In the genomic region with DNA sequence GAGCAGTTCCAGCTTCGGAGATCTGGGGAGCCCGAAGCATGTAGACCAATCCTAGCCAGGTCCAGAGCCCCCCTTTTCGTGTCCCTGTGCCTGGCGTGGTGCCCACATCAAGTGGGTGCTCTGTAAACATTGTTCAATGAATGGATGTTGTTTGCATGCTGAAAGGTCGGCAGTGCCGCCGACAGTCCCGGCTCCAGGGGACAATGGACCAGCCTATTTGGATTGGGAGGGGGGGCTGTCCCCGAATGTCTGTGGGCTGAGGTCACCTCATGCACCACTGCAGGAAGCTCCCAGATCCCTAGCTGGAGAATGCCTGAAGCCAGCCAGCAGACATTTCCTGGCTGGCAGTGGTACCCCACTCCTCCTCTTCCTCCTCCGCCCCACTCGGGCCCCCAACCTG, we compare ENCODE assay signal across 9 mouse cellular contexts. TPM values are rescaled to one million over a fixed set of nuclear protein-coding genes. Genes with fewer than 3 reads are reported as not detected.
A peak's percentile ranks its signal among the peaks of the same experiment; 100 is the strongest.
DNase-seq lines count a peak whose midpoint lies in the region; ATAC-seq and TF ChIP-seq lines count a peak whose summit lies in the region.
"Had no signal": no experiment of that assay in that cellular context is flagged by ENCODE, and none has a peak within 500 bp of the region (broad histone marks: within the 10 kb centered on the region; RNA-seq: fewer than 3 reads in every experiment).

No protein-coding gene starts in this region.

- peaks cover 7% of the 10 kb centered on the region; the same call in 1 of the 2 replicates for H3K27me3 ChIP-seq in hindbrain, embryonic 10.5 days (ENCODE audit: insufficient read depth, poor library complexity, severe bottlenecking)
- H3K27me3 ChIP-seq in hindbrain, embryonic 14.5 days (ENCODE audit: control insufficient read depth, insufficient read depth, low read length): no peaks in the 10 kb centered on the region

- no peak for TF ChIP-seq POLR2A in brain, embryonic 14.5 days (IDR thresholded peaks at IDR 0.05; ENCODE audit: borderline replicate concordance, extremely low read depth, insufficient read depth, insufficient read length, poor library complexity, severe bottlenecking)

- H3K4me1 ChIP-seq in hindbrain, embryonic 10.5 days (replicated peaks): peaks cover 14% of the 10 kb centered on the region
- 0 out of 2 replicates have a peak, but pooled peaks cover 10% of the 10 kb centered on the region for H3K4me1 ChIP-seq in hindbrain, embryonic 14.5 days (replicated peaks; ENCODE audit: control insufficient read depth, insufficient read depth, low read length)

- peak overlapping the region; percentile 73 for H3K27ac ChIP-seq in hindbrain, embryonic 10.5 days
- no peak overlapping the region for H3K27ac ChIP-seq in hindbrain, embryonic 14.5 days
- H3K27ac ChIP-seq: macrophage had no signal

- no peak overlapping the region for H3K4me3 ChIP-seq in hindbrain, embryonic 10.5 days
- no peak overlapping the region for H3K4me3 ChIP-seq in hindbrain, embryonic 14.5 days (replicated peaks; ENCODE audit: low read length)

- 58% methylated on average over 11 of the region's 11 CpGs for WGBS in hindbrain, embryonic 10.5 days
- WGBS in hindbrain, embryonic 14.5 days: 50% methylated on average over 11 of the region's 11 CpGs

- no peak overlapping the region for H3K4me2 ChIP-seq in hindbrain, embryonic 14.5 days (replicated peaks)

- ATAC-seq in hindbrain, embryonic 14.5 days (ENCODE audit: low FRiP score): no peak
- no peak for ATAC-seq in inflammation-experienced regulatory T-cells, adult 6 months

- no peak overlapping the region for H3K9ac ChIP-seq in hindbrain, embryonic 14.5 days

- no peak for DNase-seq in hindbrain, embryonic 10.5 days (ENCODE audit: low spot score)
- DNase-seq in hindbrain, embryonic 14.5 days (ENCODE audit: low spot score): no peak
- peak; percentile 79 for DNase-seq in brain, embryonic 14.5 days (ENCODE audit: low read depth)
- peak; percentile 46 to 48 for DNase-seq in heart, postnatal 10 days
- DNase-seq in lung, adult 18-20 months: peak; percentile 86 to 92
- DNase-seq in urinary bladder, postnatal 36 days (ENCODE audit: low spot score in 2 of 2): no peak
- DNase-seq in frontal cortex, adult 2 months (ENCODE audit: extremely low spot score in 1 of 2, low spot score in 1 of 2): no peak

- intact Hi-C loops in heart, postnatal 10 days (cut with DNase I): no loop called here

- no peak for TF ChIP-seq CTCF in brain, embryonic 14.5 days (IDR thresholded peaks at IDR 0.05; ENCODE audit: borderline replicate concordance, extremely low read depth, insufficient read depth, insufficient read length)

- no peaks in the 10 kb centered on the region for H3K36me3 ChIP-seq in hindbrain, embryonic 10.5 days
- no peaks in the 10 kb centered on the region for H3K36me3 ChIP-seq in hindbrain, embryonic 14.5 days (replicated peaks; ENCODE audit: control insufficient read depth, insufficient read depth)

- H3K9me3 ChIP-seq in hindbrain, embryonic 10.5 days: peaks cover 3% of the 10 kb centered on the region; the same call in 1 of the 2 replicates
- H3K9me3 ChIP-seq in hindbrain, embryonic 14.5 days (ENCODE audit: control insufficient read depth, low read length): no peaks in the 10 kb centered on the region

RNA-seq across cellular contexts. Expression of gene Lctl, which starts 22.9 kb away (rescaled TPM):
- polyA plus RNA-seq in hindbrain, embryonic 10.5 days (2016; fragmentation: Nextera tagmentation; extraction: Ambion mirVana): 0.16 TPM in 1 of 2 replicates, not detected in the other
- polyA plus RNA-seq in hindbrain, embryonic 14.5 days (2014; fragmentation: Nextera tagmentation; extraction: Ambion mirVana): not detected in 2 replicates
- not detected in 2 replicates for polyA plus RNA-seq in brain, embryonic 14.5 days (2012; rRNA removed)
- under 1 TPM in 1 of 2 experiments, not detected in 1; 0.26 TPM for total RNA-seq in heart, postnatal 10 days (2021)
- polyA plus RNA-seq in inflammation-experienced regulatory T-cells, adult 6 months (2017; shearing (Covaris generic)): not detected
- 0.08 and 0.22 TPM in 2 replicates for polyA plus RNA-seq in frontal cortex, adult 2 months (2012; rRNA removed)
- polyA plus RNA-seq: macrophage had no signal

Comparison
In these comparisons a context has a peak if more than half of its experiments do, and no peak if none do; other contexts are left out.
1. DNase-seq: peak in brain, embryonic 14.5 days (single experiment), heart, postnatal 10 days (2 of 2) and lung, adult 18-20 months (2 of 2); none in hindbrain, embryonic 10.5 days (single experiment), hindbrain, embryonic 14.5 days (single experiment), urinary bladder, postnatal 36 days (0 of 2) and frontal cortex, adult 2 months (0 of 2).